Comparison of ENCODE assay signal across 9 mouse cellular contexts in the genomic region with DNA sequence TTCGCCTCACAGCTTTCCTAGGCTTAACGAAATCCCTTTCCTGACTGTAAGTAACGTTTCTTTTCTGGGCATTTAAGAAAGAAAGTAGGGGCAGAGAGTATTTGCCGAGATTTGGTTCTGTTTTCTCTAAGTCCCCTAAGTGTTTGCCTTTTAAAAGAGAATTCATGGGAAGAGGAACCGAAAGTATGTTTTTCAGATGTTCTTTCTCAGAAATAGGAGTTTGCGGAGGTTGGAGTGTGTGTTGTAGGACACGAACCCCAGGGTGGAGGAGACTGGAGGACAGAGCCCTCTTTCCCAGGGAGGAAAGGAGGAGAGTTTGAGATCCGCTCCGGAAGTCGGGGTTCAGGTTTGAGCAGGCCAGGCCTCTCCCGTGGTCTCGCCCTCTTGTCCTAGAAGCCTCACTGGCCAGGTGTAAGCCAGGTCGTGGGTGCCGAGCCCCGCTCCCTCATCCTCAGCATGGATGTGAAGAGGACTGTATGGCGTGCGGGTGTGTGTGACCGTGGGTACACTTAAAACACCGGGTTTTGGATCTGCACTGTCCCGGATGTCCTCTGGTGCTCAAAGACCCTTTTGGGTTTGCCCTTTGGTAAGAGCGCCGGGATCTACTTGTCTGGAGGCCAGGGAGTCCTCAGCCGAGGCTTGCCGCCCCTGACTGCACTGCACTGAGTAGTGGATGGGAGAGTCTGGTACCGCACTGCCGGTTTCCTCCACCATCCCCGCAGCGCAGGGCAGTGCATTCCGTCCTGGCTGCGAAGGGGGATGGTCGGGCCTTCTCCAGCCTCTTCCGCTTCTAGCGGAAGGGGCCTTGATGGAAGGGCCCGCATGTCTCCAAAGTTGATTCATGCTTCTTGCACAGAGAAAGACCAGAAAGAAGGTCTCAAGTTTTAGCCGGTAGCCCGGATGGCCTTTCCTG. TPM values are rescaled to one million over a fixed set of nuclear protein-coding genes. Genes with fewer than 3 reads are reported as not detected.
DNase-seq lines count a peak whose midpoint lies in the region; ATAC-seq and TF ChIP-seq lines count a peak whose summit lies in the region.
"Had no signal": no experiment of that assay in that cellular context is flagged by ENCODE, and none has a peak within 500 bp of the region (broad histone marks: within the 10 kb centered on the region; RNA-seq: fewer than 3 reads in every experiment).

No protein-coding gene starts in this region.

- no peaks in the 10 kb centered on the region for H3K36me3 ChIP-seq in heart, embryonic 16.5 days (ENCODE audit: control insufficient read depth, insufficient read depth)
- H3K36me3 ChIP-seq in macrophage (ENCODE audit: inconsistent target), result no peaks in the 10 kb centered on the region

- H3K79me2 ChIP-seq in macrophage (ENCODE audit: inconsistent target), result no peaks in the 10 kb centered on the region

- no peak for TF ChIP-seq CTCF in cerebellum, adult 2 months (IDR thresholded peaks at IDR 0.05; ENCODE audit: borderline replicate concordance, insufficient read depth, low read depth, low read length)
- TF ChIP-seq CTCF in bone marrow, adult 2 months (IDR thresholded peaks at IDR 0.05; ENCODE audit: control insufficient read depth, insufficient read depth, low read length), result no peak

- peak; percentile 60 to 75 for DNase-seq in cerebellum, adult 2 months
- DNase-seq in cerebellum, adult 11 months, result no peak
- DNase-seq in gastrocnemius, postnatal 4 days (ENCODE audit: low spot score in 2 of 2), result no peak
- DNase-seq in right cerebral cortex, adult 2 months (ENCODE audit: low spot score in 2 of 2), result no peak
- DNase-seq in adrenal gland, postnatal 25 days, result no peak

- TF ChIP-seq POLR2A in cerebellum, adult 2 months (IDR thresholded peaks at IDR 0.05; ENCODE audit: borderline replicate concordance, insufficient read depth, low read length), result 0 out of 2 replicates have a peak, but pooled peaks have one; percentile 23
- TF ChIP-seq POLR2A in bone marrow, adult 2 months (IDR thresholded peaks at IDR 0.05; ENCODE audit: borderline replicate concordance, control insufficient read depth, low read depth, low read length), result no peak

- no peaks in the 10 kb centered on the region for H3K9me3 ChIP-seq in heart, embryonic 16.5 days (replicated peaks; ENCODE audit: control insufficient read depth, low read length)

- peak overlapping the region; percentile 99 for H3K4me3 ChIP-seq in cerebellum, adult 2 months (replicated peaks; ENCODE audit: insufficient read depth, low read depth, low read length)
- H3K4me3 ChIP-seq in bone marrow, adult 2 months (replicated peaks; ENCODE audit: control insufficient read depth, low read depth, low read length), result peak overlapping the region; percentile 9
- H3K4me3 ChIP-seq in heart, embryonic 16.5 days (ENCODE audit: low read length), result peak overlapping the region; percentile 37
- peak overlapping the region; percentile 0; the same call in 1 of the 2 replicates for H3K4me3 ChIP-seq in macrophage (ENCODE audit: inconsistent target)

- peaks cover 17% of the 10 kb centered on the region for H3K4me1 ChIP-seq in cerebellum, adult 2 months (ENCODE audit: control insufficient read depth, insufficient read depth, low read length)
- H3K4me1 ChIP-seq in bone marrow, adult 2 months (ENCODE audit: control insufficient read depth, insufficient read depth, low read length), result no peaks in the 10 kb centered on the region; the same call in none of the 2 replicates
- peaks cover 10% of the 10 kb centered on the region for H3K4me1 ChIP-seq in heart, embryonic 16.5 days (ENCODE audit: control insufficient read depth, insufficient read depth, low read length)

- no peak overlapping the region for H3K9ac ChIP-seq in heart, embryonic 16.5 days (ENCODE audit: low read length)

- WGBS in cerebellum, adult 2 months, result 3% methylated on average over 36 of the region's 36 CpGs
- WGBS in bone marrow, adult 2 months, result 2% methylated on average over 36 of the region's 36 CpGs
- 2% methylated on average over 36 of the region's 36 CpGs for WGBS in heart, embryonic 16.5 days
- 3% methylated on average over 35 of the region's 36 CpGs for WGBS in macrophage (ENCODE audit: missing documents)

- no peaks in the 10 kb centered on the region for H3K27me3 ChIP-seq in cerebellum, adult 2 months (ENCODE audit: control insufficient read depth, insufficient read depth, low read length)
- H3K27me3 ChIP-seq in heart, embryonic 16.5 days (ENCODE audit: control insufficient read depth, insufficient read depth, low read length), result peaks cover 85% of the 10 kb centered on the region

- H3K4me2 ChIP-seq in heart, embryonic 16.5 days (ENCODE audit: low read depth, low read length), result peak overlapping the region; percentile 45

- H3K27ac ChIP-seq in cerebellum, adult 2 months (ENCODE audit: insufficient read depth, low read length), result peak overlapping the region; percentile 99
- no peak overlapping the region for H3K27ac ChIP-seq in bone marrow, adult 2 months (ENCODE audit: control insufficient read depth, insufficient read depth, low read depth, low read length, poor library complexity)
- no peak overlapping the region for H3K27ac ChIP-seq in heart, embryonic 16.5 days (ENCODE audit: low read length)
- H3K27ac ChIP-seq in macrophage, result no peak overlapping the region

- ATAC-seq in heart, embryonic 16.5 days (replicated peaks; ENCODE audit: extremely low read depth, insufficient read depth, low FRiP score), result no peak

RNA-seq across cellular contexts. Expression of a gene that starts 3.0 kb away (rescaled TPM):
- 72.9 and 92.2 TPM in 2 replicates for polyA plus RNA-seq in cerebellum, adult 2 months (2012; rRNA removed)
- not detected in 2 replicates for polyA plus RNA-seq in bone marrow, adult 2 months (2011; ENCODE audit: insufficient read depth, insufficient read length, low replicate concordance, missing spikeins)
- not detected in 2 replicates for polyA plus RNA-seq in heart, embryonic 16.5 days (2015; fragmentation: Nextera tagmentation; extraction: Ambion mirVana)
- total RNA-seq in macrophage (2018; cell fraction: chromatin; rRNA removed), result not detected
- not detected for total RNA-seq in macrophage (2018; cell fraction: cytosol; rRNA removed)
- not detected for total RNA-seq in macrophage (2018; cell fraction: nucleus; rRNA removed)
- not detected in 3 replicates for polyA plus RNA-seq in macrophage (2018)
- under 1 TPM in 1 of 2 experiments, not detected in 1; 0.18 TPM for total RNA-seq in gastrocnemius, postnatal 4 days (2021)
- 0.24 TPM in 2 replicates for total RNA-seq in adrenal gland, postnatal 25 days (2021)
- polyA plus RNA-seq: C2C12 had no signal

Comparison
In these comparisons a context has a peak if more than half of its experiments do, and no peak if none do; other contexts are left out.
1. DNase-seq: peak in cerebellum, adult 2 months (2 of 2); none in cerebellum, adult 11 months (single experiment), gastrocnemius, postnatal 4 days (0 of 2), right cerebral cortex, adult 2 months (0 of 2) and adrenal gland, postnatal 25 days (single experiment).
2. H3K4me3 ChIP-seq: peak in every context shown above with its lines; median percentile 99 in cerebellum, adult 2 months; 37 in heart, embryonic 16.5 days; 9 in bone marrow, adult 2 months; 0 in macrophage.
3. RNA of a gene that starts 3.0 kb away (polyA plus RNA-seq): 72.9 to 92.2 TPM in cerebellum, adult 2 months; not detected in bone marrow, adult 2 months, not detected in heart, embryonic 16.5 days and not detected in macrophage; every median in the first group is over 10 times any median in the second.